Mouse (Mus musculus) left cerebral cortex, postnatal 4 days (tissue): ENCODE results near the gene Smc1a. TPM values are rescaled to one million over a fixed set of nuclear protein-coding genes. Genes with fewer than 3 reads are reported as not detected.
"Not testable (repeated sequence)": the region's sequence is repeated elsewhere in the genome, so short reads cannot be mapped to it uniquely, and the experiment has no call there.

ENCODE experiments used
- DNase-seq: peaks from one replicate; pipeline ENCODE4 v3.0.0-alpha.2; 2022
- intact Hi-C: fragments of 180-260 bp; cut with DNase I; formaldehyde crosslinking; loops from one replicate; pipeline ENCODE4 v1.15.1; 2025
- total RNA-seq, 2 experiments: library from RNA; stranded (reverse); gene quantifications; 2 replicates each; pipeline ENCODE4 v1.2.3; 2021

Smc1a gene
- total RNA-seq, result 10 to 100 TPM; 57.7 to 69.7 TPM

DNA sequence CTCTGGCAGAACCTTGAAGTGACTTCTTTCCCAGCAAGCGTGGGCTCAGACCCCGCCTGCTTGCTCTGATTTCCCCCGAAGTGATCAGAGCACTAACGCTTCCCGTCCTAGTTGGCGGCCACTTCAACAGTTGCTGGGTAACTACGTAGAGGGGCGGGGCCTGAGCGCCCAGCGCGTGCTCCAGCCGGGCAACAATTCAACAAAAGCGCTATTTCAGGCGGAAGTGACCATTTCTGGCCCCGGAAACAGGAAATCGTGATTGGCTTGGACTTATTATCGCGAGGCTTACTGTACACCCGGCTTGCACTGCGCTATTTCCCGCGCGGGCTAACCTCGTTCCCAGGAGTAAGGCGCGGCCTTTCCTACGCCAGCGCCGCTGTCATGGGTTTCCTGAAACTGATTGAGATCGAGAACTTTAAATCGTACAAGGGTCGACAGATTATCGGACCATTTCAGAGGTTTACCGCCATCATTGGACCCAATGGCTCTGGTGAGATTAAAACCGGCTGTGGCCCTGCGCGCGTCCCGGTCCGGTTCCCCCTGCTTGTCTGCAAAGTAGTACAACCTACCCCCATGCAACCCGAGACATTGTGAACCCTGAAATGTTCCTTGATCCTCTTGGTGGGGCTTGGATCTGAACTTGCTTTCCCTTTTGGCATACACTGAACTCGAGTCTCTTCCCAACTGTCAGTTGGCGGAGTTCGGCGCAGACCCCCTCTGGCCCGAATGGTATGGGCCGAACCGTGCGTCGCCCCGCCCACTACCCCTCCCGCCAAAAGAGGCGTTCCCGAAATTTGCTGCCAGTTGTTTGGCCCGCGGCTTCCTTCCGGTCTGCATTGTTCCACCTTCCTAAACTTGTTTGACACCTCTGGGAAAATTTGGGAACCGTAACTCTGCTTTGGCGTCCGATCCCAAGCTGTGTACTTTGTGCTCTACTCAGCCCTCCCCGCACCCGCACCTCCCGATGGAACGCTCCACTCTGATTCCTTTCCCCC, at the start of gene Smc1a, which contains the start of gene Ribc1:
TSS of gene Smc1a (plus strand) at position 278 of the 995 bp plus-strand sequence.
TSS of gene Ribc1 (minus strand) at position 145 of the 995 bp plus-strand sequence.
- DNase-seq, result peak; percentile 90
- intact Hi-C loops, result no loop called here

DNA sequence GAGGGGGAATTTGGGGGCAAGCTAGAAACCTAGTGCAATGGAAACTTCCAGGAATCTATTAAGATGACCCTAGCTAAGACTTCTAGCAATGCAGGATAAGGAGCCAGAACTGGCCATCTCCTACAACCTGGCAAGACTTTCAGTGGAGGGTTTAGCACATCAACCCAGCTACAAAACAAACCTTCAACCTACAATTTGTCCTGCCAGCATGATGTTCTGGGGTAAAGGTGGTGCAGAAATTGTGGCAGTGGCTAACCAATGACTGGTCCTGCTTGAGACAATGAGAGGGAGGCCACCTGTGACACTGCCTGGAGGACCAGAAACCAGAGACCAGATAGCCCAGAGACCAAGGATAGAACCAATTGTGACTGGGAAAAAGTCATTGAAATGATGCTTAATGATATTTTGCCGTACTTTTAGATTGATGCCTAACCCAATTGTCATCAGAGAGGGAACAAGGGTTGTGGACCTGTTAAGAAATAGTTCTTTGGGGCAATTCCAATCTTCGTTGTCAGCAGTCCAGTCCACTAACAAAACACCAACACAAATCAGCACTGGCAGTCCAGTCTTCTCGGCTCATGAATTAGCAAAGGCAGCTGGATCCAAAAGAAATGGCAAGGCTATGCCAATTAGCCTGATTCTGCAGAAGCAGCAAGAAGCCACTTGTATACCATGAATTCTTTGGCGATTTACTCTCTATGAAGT, 17.1 kb upstream of the Smc1a start:
- intact Hi-C loops, result no loop called here
- no peak for DNase-seq

DNA sequence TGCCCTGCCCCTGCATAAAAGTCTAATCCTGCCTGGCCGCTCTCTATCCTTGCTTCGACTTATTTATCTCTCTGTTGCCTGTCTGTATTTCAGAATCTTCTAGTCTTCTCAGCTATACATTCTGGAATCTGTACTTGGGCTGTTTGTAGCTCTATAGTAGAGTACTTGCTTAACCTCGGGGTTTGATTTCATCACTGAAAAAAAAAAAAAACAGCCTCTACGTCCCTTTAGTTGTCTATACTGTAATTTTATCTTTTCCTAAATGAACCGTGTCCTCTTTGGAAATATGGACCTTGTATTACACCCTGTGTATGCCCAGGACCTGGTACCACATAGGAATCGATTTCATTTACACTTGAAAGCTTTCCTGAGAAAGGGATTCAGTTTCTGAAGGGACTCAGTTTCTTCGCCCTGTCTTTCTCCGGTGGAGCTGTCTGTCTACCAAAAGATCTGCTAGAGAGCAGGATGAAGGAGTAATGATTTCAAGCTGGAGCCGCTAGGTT, 15.0 kb upstream of the Smc1a start:
- intact Hi-C loops, result no loop called here
- DNase-seq, result no peak

DNA sequence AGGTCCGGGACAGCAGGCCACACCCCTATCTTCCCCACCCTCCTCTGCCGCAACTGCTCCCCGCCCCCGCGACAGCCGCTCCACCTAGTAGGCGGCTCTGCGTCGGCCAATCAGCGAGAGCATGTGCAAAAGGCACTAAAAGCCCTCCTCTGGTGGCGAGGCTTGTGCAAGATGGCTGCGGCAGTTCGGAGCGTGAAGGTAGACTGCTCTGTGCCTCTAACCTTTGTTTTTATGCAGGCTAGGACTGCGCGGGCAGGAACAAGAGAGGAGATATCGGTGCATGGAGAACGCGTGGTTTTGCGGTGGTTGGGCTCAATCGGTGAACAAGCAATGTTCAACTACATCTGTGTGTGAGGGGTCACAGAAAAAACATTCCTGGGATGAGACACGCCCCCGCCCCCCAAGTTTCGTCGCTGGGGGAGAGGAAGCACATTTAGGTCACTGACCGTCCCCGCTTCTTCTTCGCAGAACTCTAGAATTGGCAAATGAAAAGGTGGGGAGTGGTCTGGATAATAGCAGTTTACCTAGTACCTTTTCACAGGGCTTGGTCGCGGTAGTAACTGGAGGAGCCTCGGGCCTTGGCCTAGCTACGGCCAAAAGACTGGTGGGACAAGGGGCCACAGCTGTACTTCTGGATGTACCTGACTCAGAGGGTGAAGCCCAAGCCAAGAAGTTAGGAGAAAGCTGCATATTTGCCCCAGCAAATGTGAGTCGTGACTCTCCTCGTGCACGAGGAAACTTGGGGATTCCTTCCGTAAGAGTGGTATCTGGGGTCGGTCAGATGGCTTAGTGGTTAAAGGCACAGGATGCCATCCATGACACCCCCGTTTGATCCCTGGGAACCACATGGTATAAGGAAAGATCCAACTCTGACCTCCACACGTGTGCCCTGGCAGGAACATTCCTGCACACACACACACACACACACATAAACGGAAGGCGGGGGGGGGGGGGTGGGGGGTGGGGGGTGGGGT, 14.2 kb upstream of the Smc1a start, which contains the start of gene Hsd17b10:
TSS of gene Hsd17b10 (plus strand) at position 109 of the 974 bp plus-strand sequence.
- DNase-seq, result peak; percentile 82
- intact Hi-C loops, result no loop called here

- no peak for DNase-seq
- intact Hi-C loops, result no loop called here
Observed at GRCm38 (mm10) chrX:152002865-152003264, 13.4 kb upstream of the Smc1a start.

- intact Hi-C loops, result no loop called here
- no peak for DNase-seq
Observed at GRCm38 (mm10) chrX:152007863-152008262, 8.4 kb upstream of the Smc1a start.

- intact Hi-C loops, result no loop called here
- DNase-seq, result no peak
Observed at GRCm38 (mm10) chrX:152015752-152016150, 477 bp upstream of the Smc1a start.

DNA sequence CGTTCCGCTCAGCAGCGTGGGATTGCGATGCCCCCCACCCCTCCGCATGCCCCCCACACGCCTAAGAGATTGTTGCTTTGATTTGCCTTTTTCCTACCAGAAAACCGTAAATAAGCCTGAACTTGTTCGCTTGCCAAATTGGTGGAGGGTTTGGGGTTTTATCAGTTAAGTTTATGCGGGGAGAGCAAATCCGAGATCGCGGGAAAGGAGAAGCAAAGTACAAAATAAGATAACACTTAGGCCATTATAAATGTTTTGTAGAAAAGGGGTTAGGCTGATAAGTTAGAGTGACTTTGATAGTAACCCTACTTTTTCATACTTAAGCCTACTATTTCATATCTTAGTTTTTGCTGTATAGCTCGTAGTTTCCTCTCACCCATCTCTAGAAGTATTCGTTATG, 958 bp downstream of the Smc1a start:
- no peak for DNase-seq
- intact Hi-C loops, result no loop called here

- intact Hi-C loops, result no loop called here
- DNase-seq, result no peak
Observed at GRCm38 (mm10) chrX:152019294-152019693, 3.1 kb downstream of the Smc1a start.

DNA sequence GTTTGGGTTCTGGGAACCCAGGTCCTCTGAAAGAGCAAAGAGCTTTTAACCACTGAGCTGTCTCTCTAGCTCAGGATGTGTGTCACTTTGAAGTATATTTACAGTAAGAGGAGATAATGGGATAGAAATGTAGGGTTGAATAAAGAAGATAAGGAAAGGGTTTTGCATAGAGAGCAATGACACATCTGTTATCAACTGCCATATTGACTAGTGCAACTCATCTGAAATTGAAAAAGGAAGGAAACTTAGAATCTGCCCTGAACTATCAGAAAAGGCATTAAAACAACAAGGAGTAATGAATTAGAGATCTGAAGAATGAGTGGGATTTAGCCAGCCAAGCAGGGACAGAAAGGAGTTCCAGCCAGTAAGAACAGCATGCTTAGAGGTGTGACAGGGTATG, 23.6 kb downstream of the Smc1a start:
- intact Hi-C loops, result loop anchor here (10.0 kb wide), 1 partner anchor 105 kb away; the partner anchor contains the start of gene Iqsec2
- DNase-seq, result no peak

DNA sequence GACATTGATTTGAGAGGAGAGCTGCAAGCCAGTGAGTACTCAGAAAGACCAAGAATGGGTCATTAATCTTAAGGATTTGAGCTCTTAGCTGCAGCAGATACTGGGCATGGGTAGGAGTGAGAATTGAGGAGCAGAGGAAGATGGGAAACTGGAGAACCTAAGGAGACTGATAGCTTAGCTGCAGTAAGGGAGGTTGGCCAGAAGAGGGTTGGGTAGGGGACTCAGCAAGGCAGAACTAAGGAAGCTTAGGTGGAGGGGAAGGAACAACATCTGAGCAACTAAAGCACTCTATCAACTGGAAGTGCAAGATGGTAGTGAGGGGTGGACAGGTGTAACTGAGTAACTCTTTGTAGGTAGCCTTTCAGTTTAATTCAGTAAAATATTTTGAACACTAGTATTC, 31.0 kb downstream of the Smc1a start:
- DNase-seq, result no peak
- intact Hi-C loops, result loop anchor here (10.0 kb wide), 1 partner anchor 98 kb away; the partner anchor contains the start of gene Iqsec2

DNA sequence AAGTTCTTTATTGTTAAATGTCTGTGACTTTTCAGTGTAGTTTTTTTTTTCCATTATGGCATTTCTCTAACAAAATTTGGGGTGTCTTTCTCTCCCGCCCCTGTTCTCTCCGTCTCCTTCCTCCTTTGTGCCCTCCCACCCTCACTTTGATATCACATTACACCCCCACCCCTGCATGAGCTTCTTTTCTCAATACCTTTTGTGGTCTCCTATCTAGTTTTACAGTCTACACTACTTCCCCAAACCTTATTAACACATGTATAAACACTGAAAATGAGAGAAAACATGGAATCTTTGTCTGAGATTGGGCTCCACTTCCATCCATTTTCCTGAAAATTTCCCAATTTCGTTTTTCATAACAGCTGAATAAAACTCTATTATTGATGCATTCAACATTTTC, 36.3 kb downstream of the Smc1a start:
- no peak for DNase-seq
- intact Hi-C loops, result no loop called here

- no peak for DNase-seq
- intact Hi-C loops, result no loop called here
Observed at GRCm38 (mm10) chrX:152054094-152054493, 37.9 kb downstream of the Smc1a start.

GRCm38 (mm10) chrX:152065674-152066073, 49.4 kb downstream of the Smc1a start:
- intact Hi-C loops, result no loop called here
- DNase-seq, result no peak

GRCm38 (mm10) chrX:152067789-152068188, 51.6 kb downstream of the Smc1a start:
- DNase-seq, result no peak
- intact Hi-C loops, result no loop called here

GRCm38 (mm10) chrX:152089832-152090614, 73.8 kb downstream of the Smc1a start:
- intact Hi-C loops, result not testable (repeated sequence)
- peak; percentile 86 for DNase-seq

DNA sequence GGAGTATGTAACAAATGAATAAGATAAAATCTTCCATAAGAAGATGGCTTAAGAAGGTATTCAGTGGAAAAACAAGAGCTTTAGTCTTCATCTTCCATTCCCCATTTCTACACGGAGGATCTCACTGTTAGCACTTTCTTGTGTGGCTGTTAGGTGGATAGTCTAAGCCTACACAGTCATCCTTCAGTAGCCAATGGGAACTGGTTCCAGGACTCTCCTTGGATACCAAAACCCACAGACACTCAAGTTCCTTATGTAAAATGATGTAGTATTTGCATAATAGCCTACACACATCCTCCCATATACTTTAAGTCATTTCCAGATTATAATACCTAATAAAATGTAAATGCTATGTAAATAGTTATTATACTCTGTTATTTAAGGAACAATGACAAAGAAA, 81.3 kb downstream of the Smc1a start:
- DNase-seq, result no peak

More for the DNA sequence above, 81.3 kb downstream of the Smc1a start:
- intact Hi-C loops, result no loop called here
